Mouse (Mus musculus): ENCODE measurements at regions not wholly inside any gene's neighbourhood (a gene's known extent, or its start where the extent isn't known, plus 50 kb on each side); places are given as distances from the start of the nearest gene placed in this dataset.

GRCm38 (mm10) chr3:8310379-8311128, 1299.3 kb downstream of the Zfp704 start:
- peak; percentile 46 for DNase-seq (ENCODE audit: low spot score)
- ATAC-seq (ENCODE audit: low FRiP score), result peak; percentile 91
- H3K4me2 ChIP-seq (replicated peaks; ENCODE audit: low read depth, low read length), result no peak overlapping the region
- 46% methylated on average over 4 of the region's 4 CpGs for WGBS
- no peaks in the 10 kb centered on the region for H3K4me1 ChIP-seq (replicated peaks; ENCODE audit: control insufficient read depth, insufficient read depth, low read length)
- peak overlapping the region; percentile 1; the same call in 1 of the 2 replicates for H3K27ac ChIP-seq (ENCODE audit: low read depth, low read length)
- no peak overlapping the region for H3K4me3 ChIP-seq (ENCODE audit: low read depth, low read length)
- H3K9ac ChIP-seq (ENCODE audit: low read depth, low read length), result no peak overlapping the region
- H3K27me3 ChIP-seq (ENCODE audit: control insufficient read depth, insufficient read depth, low read length), result no peaks in the 10 kb centered on the region
- no peaks in the 10 kb centered on the region for H3K9me3 ChIP-seq (ENCODE audit: control insufficient read depth, low read length)
- no peaks in the 10 kb centered on the region for H3K36me3 ChIP-seq (ENCODE audit: control insufficient read depth, insufficient read depth, low read length)

- DNase-seq (ENCODE audit: low spot score) (no peak), ATAC-seq (ENCODE audit: low FRiP score) (no peak)
- no peaks in the 10 kb centered on the region for H3K4me1 ChIP-seq (replicated peaks; ENCODE audit: control insufficient read depth, insufficient read depth, low read length)
- H3K27me3 ChIP-seq (ENCODE audit: control insufficient read depth, insufficient read depth, low read length), result no peaks in the 10 kb centered on the region
- H3K4me2 ChIP-seq (replicated peaks; ENCODE audit: low read depth, low read length), result no peak overlapping the region
- no peaks in the 10 kb centered on the region for H3K36me3 ChIP-seq (ENCODE audit: control insufficient read depth, insufficient read depth, low read length)
- no peak overlapping the region for H3K4me3 ChIP-seq (ENCODE audit: low read depth, low read length)
- H3K27ac ChIP-seq (ENCODE audit: low read depth, low read length), result no peak overlapping the region
- no peak overlapping the region for H3K9ac ChIP-seq (ENCODE audit: low read depth, low read length)
- H3K9me3 ChIP-seq (ENCODE audit: control insufficient read depth, low read length), result no peaks in the 10 kb centered on the region
- WGBS, result 92% methylated on average over 3 of the region's 3 CpGs
Measured at GRCm38 (mm10) chr3:8307296-8307695, 1302.6 kb downstream of the Zfp704 start.

- DNase-seq (ENCODE audit: low spot score), result no peak
- no peak overlapping the region for H3K4me2 ChIP-seq (replicated peaks; ENCODE audit: low read depth, low read length)
- no peak for ATAC-seq (ENCODE audit: low FRiP score)
- H3K4me3 ChIP-seq (ENCODE audit: low read depth, low read length), result no peak overlapping the region
- no peaks in the 10 kb centered on the region for H3K9me3 ChIP-seq (ENCODE audit: control insufficient read depth, low read length)
- H3K27ac ChIP-seq (ENCODE audit: low read depth, low read length), result no peak overlapping the region
- H3K27me3 ChIP-seq (ENCODE audit: control insufficient read depth, insufficient read depth, low read length), result no peaks in the 10 kb centered on the region
- no peak overlapping the region for H3K9ac ChIP-seq (ENCODE audit: low read depth, low read length)
- no peaks in the 10 kb centered on the region for H3K4me1 ChIP-seq (replicated peaks; ENCODE audit: control insufficient read depth, insufficient read depth, low read length)
- no peaks in the 10 kb centered on the region for H3K36me3 ChIP-seq (ENCODE audit: control insufficient read depth, insufficient read depth, low read length)
Measured at GRCm38 (mm10) chr3:8304784-8305183, 1305.1 kb downstream of the Zfp704 start.

- Histone ChIP-seq H3K4me2 (replicated peaks; ENCODE audit: low read depth, low read length) (no peak overlapping the region), H3K9ac (ENCODE audit: low read depth, low read length) (no peak overlapping the region), H3K4me3 (ENCODE audit: low read depth, low read length) (no peak overlapping the region), H3K27ac (ENCODE audit: low read depth, low read length) (no peak overlapping the region), H3K4me1 (replicated peaks; ENCODE audit: control insufficient read depth, insufficient read depth, low read length) (no peaks in the 10 kb centered on the region), H3K9me3 (ENCODE audit: control insufficient read depth, low read length) (no peaks in the 10 kb centered on the region), H3K27me3 (ENCODE audit: control insufficient read depth, insufficient read depth, low read length) (no peaks in the 10 kb centered on the region), H3K36me3 (ENCODE audit: control insufficient read depth, insufficient read depth, low read length) (no peaks in the 10 kb centered on the region)
- ATAC-seq (ENCODE audit: low FRiP score), result no peak
- DNase-seq (ENCODE audit: low spot score), result no peak
- WGBS, result 78% methylated on average over 1 of the region's 1 CpGs
Measured at GRCm38 (mm10) chr3:8293036-8293435, 1316.8 kb downstream of the Zfp704 start.

GRCm38 (mm10) chr3:8289558-8289957, 1320.3 kb downstream of the Zfp704 start:
- Histone ChIP-seq H3K9me3 (ENCODE audit: control insufficient read depth, low read length) (no peaks in the 10 kb centered on the region), H3K27me3 (ENCODE audit: control insufficient read depth, insufficient read depth, low read length) (no peaks in the 10 kb centered on the region), H3K9ac (ENCODE audit: low read depth, low read length) (no peak overlapping the region), H3K27ac (ENCODE audit: low read depth, low read length) (no peak overlapping the region), H3K4me2 (replicated peaks; ENCODE audit: low read depth, low read length) (no peak overlapping the region), H3K4me3 (ENCODE audit: low read depth, low read length) (no peak overlapping the region), H3K36me3 (ENCODE audit: control insufficient read depth, insufficient read depth, low read length) (no peaks in the 10 kb centered on the region), H3K4me1 (replicated peaks; ENCODE audit: control insufficient read depth, insufficient read depth, low read length) (no peaks in the 10 kb centered on the region)
- no peak for ATAC-seq (ENCODE audit: low FRiP score)
- 89% methylated on average over 2 of the region's 2 CpGs for WGBS
- no peak for DNase-seq (ENCODE audit: low spot score)

- DNase-seq (ENCODE audit: low spot score), result no peak
- H3K4me3 ChIP-seq (ENCODE audit: low read depth, low read length), result no peak overlapping the region
Measured at GRCm38 (mm10) chr3:8288437-8288836, 1321.4 kb downstream of the Zfp704 start.

GRCm38 (mm10) chr3:8284655-8285428, 1325.0 kb downstream of the Zfp704 start:
- DNase-seq (ENCODE audit: low spot score) (no peak), ATAC-seq (ENCODE audit: low FRiP score) (peak; percentile 24; the same call in 1 of the 2 replicates)
- Histone ChIP-seq H3K4me1 (replicated peaks; ENCODE audit: control insufficient read depth, insufficient read depth, low read length) (no peaks in the 10 kb centered on the region), H3K27ac (ENCODE audit: low read depth, low read length) (no peak overlapping the region), H3K4me2 (replicated peaks; ENCODE audit: low read depth, low read length) (no peak overlapping the region), H3K27me3 (ENCODE audit: control insufficient read depth, insufficient read depth, low read length) (no peaks in the 10 kb centered on the region), H3K9ac (ENCODE audit: low read depth, low read length) (no peak overlapping the region), H3K36me3 (ENCODE audit: control insufficient read depth, insufficient read depth, low read length) (no peaks in the 10 kb centered on the region), H3K4me3 (ENCODE audit: low read depth, low read length) (no peak overlapping the region), H3K9me3 (ENCODE audit: control insufficient read depth, low read length) (no peaks in the 10 kb centered on the region)
- 71% methylated on average over 14 of the region's 14 CpGs for WGBS

More at GRCm38 (mm10) chr3:8288437-8288836, 1321.4 kb downstream of the Zfp704 start:
- Histone ChIP-seq H3K27me3 (ENCODE audit: control insufficient read depth, insufficient read depth, low read length) (no peaks in the 10 kb centered on the region), H3K27ac (ENCODE audit: low read depth, low read length) (no peak overlapping the region), H3K9me3 (ENCODE audit: control insufficient read depth, low read length) (no peaks in the 10 kb centered on the region), H3K4me1 (replicated peaks; ENCODE audit: control insufficient read depth, insufficient read depth, low read length) (no peaks in the 10 kb centered on the region), H3K9ac (ENCODE audit: low read depth, low read length) (no peak overlapping the region), H3K4me2 (replicated peaks; ENCODE audit: low read depth, low read length) (no peak overlapping the region), H3K36me3 (ENCODE audit: control insufficient read depth, insufficient read depth, low read length) (no peaks in the 10 kb centered on the region)
- no peak for ATAC-seq (ENCODE audit: low FRiP score)
- WGBS, result 100% methylated on average over 1 of the region's 1 CpGs

- WGBS, result 62% methylated on average over 2 of the region's 2 CpGs
- peak; percentile 75 for ATAC-seq (ENCODE audit: low FRiP score)
Measured at GRCm38 (mm10) chr3:8282411-8282810, 1327.5 kb downstream of the Zfp704 start.

GRCm38 (mm10) chr3:8276661-8277060, 1333.2 kb downstream of the Zfp704 start:
- DNase-seq (ENCODE audit: low spot score) (no peak), ATAC-seq (ENCODE audit: low FRiP score) (no peak)
- 80% methylated on average over 1 of the region's 1 CpGs for WGBS
- Histone ChIP-seq H3K9me3 (ENCODE audit: control insufficient read depth, low read length) (no peaks in the 10 kb centered on the region), H3K9ac (ENCODE audit: low read depth, low read length) (no peak overlapping the region), H3K36me3 (ENCODE audit: control insufficient read depth, insufficient read depth, low read length) (no peaks in the 10 kb centered on the region), H3K4me2 (replicated peaks; ENCODE audit: low read depth, low read length) (no peak overlapping the region), H3K27me3 (ENCODE audit: control insufficient read depth, insufficient read depth, low read length) (no peaks in the 10 kb centered on the region), H3K4me1 (replicated peaks; ENCODE audit: control insufficient read depth, insufficient read depth, low read length) (no peaks in the 10 kb centered on the region), H3K4me3 (ENCODE audit: low read depth, low read length) (no peak overlapping the region), H3K27ac (ENCODE audit: low read depth, low read length) (no peak overlapping the region)

More at GRCm38 (mm10) chr3:8282411-8282810, 1327.5 kb downstream of the Zfp704 start:
- H3K4me3 ChIP-seq (ENCODE audit: low read depth, low read length), result no peak overlapping the region
- no peaks in the 10 kb centered on the region for H3K9me3 ChIP-seq (ENCODE audit: control insufficient read depth, low read length)
- H3K27me3 ChIP-seq (ENCODE audit: control insufficient read depth, insufficient read depth, low read length), result no peaks in the 10 kb centered on the region
- peak; percentile 12 for DNase-seq (ENCODE audit: low spot score)
- H3K4me1 ChIP-seq (replicated peaks; ENCODE audit: control insufficient read depth, insufficient read depth, low read length), result no peaks in the 10 kb centered on the region
- H3K36me3 ChIP-seq (ENCODE audit: control insufficient read depth, insufficient read depth, low read length), result no peaks in the 10 kb centered on the region
- H3K4me2 ChIP-seq (replicated peaks; ENCODE audit: low read depth, low read length), result no peak overlapping the region
- no peak overlapping the region for H3K27ac ChIP-seq (ENCODE audit: low read depth, low read length)
- H3K9ac ChIP-seq (ENCODE audit: low read depth, low read length), result no peak overlapping the region

Data from hindbrain, embryonic 11.5 days (tissue).